Mouse (Mus musculus) urinary bladder, postnatal 14 days (tissue): ENCODE data around the gene Tsr2.

Experiments
- DNase-seq: peaks from one replicate; pipeline ENCODE4 v3.0.0; 2021; ENCODE audit warnings: low spot score

Gene Tsr2

GRCm38 (mm10) chrX:151046321-151046720, 50.0 kb downstream of the Tsr2 start:
- DNase-seq, result no peak

GRCm38 (mm10) chrX:151045850-151046249, 50.5 kb downstream of the Tsr2 start, which contains the start of gene Fgd1:
Fgd1 (plus strand) TSS chrX:151046150.
- DNase-seq, result no peak

GRCm38 (mm10) chrX:151041223-151041622, 55.1 kb downstream of the Tsr2 start:
- DNase-seq, result no peak
